ENCODE assay signal across 20 mouse cellular contexts in genomic region chr6:86161586-86161985, GRCm38 (mm10). TPM values are rescaled to one million over a fixed set of nuclear protein-coding genes. Genes with fewer than 3 reads are reported as not detected.
A peak's percentile ranks its signal among the peaks of the same experiment; 100 is the strongest.
DNase-seq lines count a peak whose midpoint lies in the region.
"Had no signal": no experiment of that assay in that cellular context is flagged by ENCODE, and none has a peak within 500 bp of the region (broad histone marks: within the 10 kb centered on the region; RNA-seq: fewer than 3 reads in every experiment).

No protein-coding gene starts in this region.

- H3K27ac ChIP-seq in heart, embryonic 10.5 days: no peak overlapping the region
- H3K27ac ChIP-seq: embryonic facial prominence, embryonic 13.5 days; embryonic facial prominence, embryonic 15.5 days; forebrain, embryonic 10.5 days; forebrain, embryonic 12.5 days had no signal

- H3K27me3 ChIP-seq in heart, embryonic 10.5 days (ENCODE audit: insufficient read depth, poor library complexity, severe bottlenecking): no peaks in the 10 kb centered on the region
- H3K27me3 ChIP-seq: embryonic facial prominence, embryonic 13.5 days; embryonic facial prominence, embryonic 15.5 days; forebrain, embryonic 12.5 days had no signal

- WGBS in heart, embryonic 10.5 days: 74% methylated on average over 7 of the region's 7 CpGs

- no peaks in the 10 kb centered on the region for H3K36me3 ChIP-seq in heart, embryonic 10.5 days
- H3K36me3 ChIP-seq: embryonic facial prominence, embryonic 13.5 days; embryonic facial prominence, embryonic 15.5 days; forebrain, embryonic 10.5 days; forebrain, embryonic 12.5 days had no signal

- peak; percentile 54 for DNase-seq in adrenal gland, adult 2 months
- no peak for DNase-seq in adrenal gland, adult 18-20 months (ENCODE audit: low spot score in 2 of 2)
- peak; percentile 63 for DNase-seq in heart, embryonic 10.5 days (ENCODE audit: low spot score)
- no peak for DNase-seq in heart, adult 9 months (ENCODE audit: low spot score in 2 of 2)
- peak; percentile 28 for DNase-seq in adrenal gland, postnatal 10 days
- peak; percentile 52 for DNase-seq in adrenal gland, postnatal 14 days
- DNase-seq in cerebellum, adult 9-11 months: no peak
- no peak for DNase-seq in layer of hippocampus, adult 9-10 months (ENCODE audit: low spot score)
- DNase-seq: cerebellum, adult 11-12 months; cerebellum, adult 2 months; cerebellum, adult 9-10 months; cerebellum, postnatal 14 days; cerebellum, postnatal 36 days; embryo, embryonic 11 days had no signal

- no peak overlapping the region for H3K4me3 ChIP-seq in heart, embryonic 10.5 days
- H3K4me3 ChIP-seq: embryonic facial prominence, embryonic 13.5 days; embryonic facial prominence, embryonic 15.5 days; erythroblast, embryonic 14.5 days; forebrain, embryonic 10.5 days; forebrain, embryonic 12.5 days had no signal

- no peaks in the 10 kb centered on the region for H3K9me3 ChIP-seq in heart, embryonic 10.5 days
- H3K9me3 ChIP-seq: embryonic facial prominence, embryonic 13.5 days; embryonic facial prominence, embryonic 15.5 days; forebrain, embryonic 10.5 days; forebrain, embryonic 12.5 days had no signal

- H3K4me1 ChIP-seq in heart, embryonic 10.5 days: peaks cover 11% of the 10 kb centered on the region

RNA-seq across cellular contexts. Expression of gene Tgfa, which starts 33.4 kb away (rescaled TPM):
- 10 to 100 TPM; 15.0 to 18.2 TPM for total RNA-seq in adrenal gland, adult 2 months (2021)
- 33.2 and 49.0 TPM in 2 replicates for polyA plus RNA-seq in adrenal gland, adult 2 months (2012; rRNA removed)
- 10 to 100 TPM in 1 of 2 experiments, 1 to 10 TPM in 1; 5.1 to 14.0 TPM for total RNA-seq in adrenal gland, adult 18-20 months (2021)
- polyA plus RNA-seq in heart, embryonic 10.5 days (2016; fragmentation: Nextera tagmentation; extraction: Ambion mirVana): 3.2 and 3.7 TPM in 2 replicates
- 1 to 10 TPM; 8.1 to 9.0 TPM for total RNA-seq in adrenal gland, postnatal 10 days (2021)
- total RNA-seq in adrenal gland, postnatal 14 days (2021): 7.7 and 9.7 TPM in 2 replicates
- total RNA-seq: common myeloid progenitor, adult 5-6 weeks had no signal
- polyA plus RNA-seq: erythroblast, embryonic 14.5 days had no signal

Comparison
In these comparisons a context has a peak if more than half of its experiments do, and no peak if none do; other contexts are left out.
1. DNase-seq: peak in adrenal gland, adult 2 months (single experiment), heart, embryonic 10.5 days (single experiment), adrenal gland, postnatal 10 days (single experiment) and adrenal gland, postnatal 14 days (single experiment); none in adrenal gland, adult 18-20 months (0 of 2), heart, adult 9 months (0 of 2), cerebellum, adult 9-11 months (single experiment) and layer of hippocampus, adult 9-10 months (single experiment).